Mouse (Mus musculus) adrenal gland, postnatal 10 days (tissue): ENCODE measurements at regions not wholly inside any gene's neighbourhood (a gene's known extent, or its start where the extent isn't known, plus 50 kb on each side); places are given as distances from the start of the nearest gene placed in this dataset.
A peak's percentile ranks its signal among the peaks of the same experiment; 100 is the strongest.

Experiments
- DNase-seq: peaks from one replicate; pipeline ENCODE4 v3.0.0; 2021; ENCODE audit warnings: mixed read lengths

DNA sequence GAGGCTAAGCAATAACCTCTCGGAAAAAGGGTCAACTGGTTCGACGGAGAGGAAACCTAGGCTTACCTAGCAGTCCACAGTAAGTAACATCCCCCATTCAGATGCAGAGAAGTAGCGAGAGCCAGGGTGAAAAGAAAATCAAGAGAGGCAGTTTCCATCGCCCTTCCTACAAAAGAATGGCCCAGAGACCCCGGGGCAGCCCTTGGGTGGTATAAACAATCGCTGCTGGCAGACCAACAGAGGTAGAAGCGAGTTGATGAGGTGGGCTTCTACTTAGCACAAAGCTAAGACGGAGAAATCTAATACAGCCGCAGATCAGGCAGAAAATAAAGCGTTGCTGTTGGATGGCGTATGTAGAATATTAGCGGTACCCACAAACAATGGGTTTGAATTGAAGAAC, 57.8 kb upstream of the Arl15 start:
- no peak for DNase-seq

DNA sequence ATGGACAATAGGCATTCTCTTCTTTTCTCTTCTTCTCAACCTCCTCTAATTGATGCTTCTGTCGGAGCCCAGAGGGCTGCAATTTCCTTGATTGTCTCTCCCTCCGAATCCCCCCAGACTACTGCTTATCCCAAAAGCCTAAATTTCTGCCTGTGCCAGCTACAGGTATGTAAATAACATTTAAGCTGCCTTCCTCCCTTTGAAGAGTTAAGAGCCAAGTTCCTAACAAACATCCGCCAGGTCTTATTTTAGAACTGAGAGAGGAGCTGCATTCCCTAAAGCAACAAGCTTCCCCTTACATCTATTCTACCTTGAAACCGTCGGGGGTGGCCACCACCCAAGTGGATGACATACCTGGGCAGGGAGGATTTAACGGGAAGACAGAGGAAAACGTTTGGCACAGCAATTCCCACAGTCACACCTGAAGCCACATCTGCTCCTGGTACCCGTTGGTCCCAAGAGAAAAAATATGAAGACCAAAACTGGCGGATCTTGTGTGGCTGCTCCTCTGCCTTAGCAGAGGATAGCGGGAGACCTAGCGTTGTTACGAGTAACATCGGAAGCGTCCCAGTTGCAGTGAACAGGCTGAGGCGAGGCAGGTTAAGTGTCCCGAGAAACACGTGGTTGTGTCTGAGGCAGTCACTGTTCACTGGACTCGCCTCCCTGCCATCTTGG, 58.6 kb upstream of the Arl15 start:
- DNase-seq: no peak

GRCm38 (mm10) chr13:113734134-113734794, 60.0 kb upstream of the Arl15 start:
- peak; percentile 12 for DNase-seq

GRCm38 (mm10) chr13:113733734-113734133, 60.6 kb upstream of the Arl15 start:
- no peak for DNase-seq

DNA sequence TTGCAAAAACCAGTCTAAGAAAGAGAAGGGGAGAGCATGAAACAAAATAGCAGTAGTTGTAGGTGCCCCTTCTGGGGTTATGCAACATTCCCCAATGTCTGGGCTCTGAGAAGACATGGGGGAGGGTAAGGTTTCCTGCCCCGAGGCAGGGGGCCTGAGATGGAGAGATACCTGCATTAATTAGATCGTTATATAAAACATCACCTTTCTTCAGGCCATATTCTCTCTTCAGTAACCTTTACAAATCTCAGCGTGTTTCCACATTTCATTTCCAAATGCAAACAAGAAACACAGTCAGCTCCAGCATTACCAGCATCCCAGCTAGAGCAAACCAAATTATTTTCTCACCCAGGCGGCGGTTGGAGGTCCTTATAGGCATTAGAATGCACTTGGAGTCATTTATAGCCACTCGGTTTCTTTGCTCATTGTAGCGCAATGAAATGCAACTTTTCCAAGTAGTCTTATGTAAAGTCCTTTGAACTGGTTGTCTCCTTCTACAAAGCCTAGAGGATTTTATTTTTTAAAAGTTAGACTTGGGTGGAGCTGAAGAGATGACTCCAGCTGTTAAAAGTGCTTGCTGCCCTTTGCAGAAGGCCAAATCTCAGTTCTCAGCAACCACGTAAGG, 63.4 kb upstream of the Arl15 start:
- peak; percentile 3 for DNase-seq

DNA sequence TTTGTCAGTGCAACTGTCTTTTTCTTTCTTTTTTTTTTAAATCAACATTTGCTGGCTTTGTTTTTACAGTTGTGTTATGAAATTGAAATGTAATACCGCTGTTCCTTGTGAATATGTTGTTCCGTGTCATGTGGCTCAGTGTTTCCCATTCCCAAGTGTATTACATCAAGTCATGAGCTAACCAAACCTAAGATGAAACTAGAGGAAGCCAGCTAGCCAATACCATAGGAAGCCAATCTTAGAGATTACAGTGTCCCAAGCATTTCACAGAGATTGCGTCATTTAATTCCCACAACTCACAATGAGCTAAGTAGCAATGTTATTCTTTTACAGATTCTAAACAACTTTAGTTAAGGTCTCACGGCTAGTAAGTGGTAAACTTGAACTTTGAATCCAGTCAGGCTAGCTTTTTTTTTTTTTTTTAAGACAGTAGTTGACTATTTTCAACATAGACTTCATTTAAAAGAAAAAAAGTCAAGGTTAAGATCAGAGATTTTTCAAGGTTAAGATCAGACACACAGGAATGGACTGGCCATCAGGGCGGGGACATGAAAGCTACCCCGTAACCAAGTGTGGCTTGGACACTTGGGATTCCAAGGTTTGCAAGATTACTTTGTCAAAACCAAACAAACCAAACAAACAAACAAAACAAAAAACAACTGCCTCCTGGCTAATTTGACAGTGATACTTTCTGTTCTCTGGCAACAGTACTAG, 64.1 kb upstream of the Arl15 start:
- DNase-seq: peak; percentile 29

GRCm38 (mm10) chr13:113729574-113729973, 64.7 kb upstream of the Arl15 start:
- peak; percentile 16 for DNase-seq

GRCm38 (mm10) chr13:113728111-113728510, 64.6 kb upstream of the Hspb3 start:
- peak; percentile 63 for DNase-seq

DNA sequence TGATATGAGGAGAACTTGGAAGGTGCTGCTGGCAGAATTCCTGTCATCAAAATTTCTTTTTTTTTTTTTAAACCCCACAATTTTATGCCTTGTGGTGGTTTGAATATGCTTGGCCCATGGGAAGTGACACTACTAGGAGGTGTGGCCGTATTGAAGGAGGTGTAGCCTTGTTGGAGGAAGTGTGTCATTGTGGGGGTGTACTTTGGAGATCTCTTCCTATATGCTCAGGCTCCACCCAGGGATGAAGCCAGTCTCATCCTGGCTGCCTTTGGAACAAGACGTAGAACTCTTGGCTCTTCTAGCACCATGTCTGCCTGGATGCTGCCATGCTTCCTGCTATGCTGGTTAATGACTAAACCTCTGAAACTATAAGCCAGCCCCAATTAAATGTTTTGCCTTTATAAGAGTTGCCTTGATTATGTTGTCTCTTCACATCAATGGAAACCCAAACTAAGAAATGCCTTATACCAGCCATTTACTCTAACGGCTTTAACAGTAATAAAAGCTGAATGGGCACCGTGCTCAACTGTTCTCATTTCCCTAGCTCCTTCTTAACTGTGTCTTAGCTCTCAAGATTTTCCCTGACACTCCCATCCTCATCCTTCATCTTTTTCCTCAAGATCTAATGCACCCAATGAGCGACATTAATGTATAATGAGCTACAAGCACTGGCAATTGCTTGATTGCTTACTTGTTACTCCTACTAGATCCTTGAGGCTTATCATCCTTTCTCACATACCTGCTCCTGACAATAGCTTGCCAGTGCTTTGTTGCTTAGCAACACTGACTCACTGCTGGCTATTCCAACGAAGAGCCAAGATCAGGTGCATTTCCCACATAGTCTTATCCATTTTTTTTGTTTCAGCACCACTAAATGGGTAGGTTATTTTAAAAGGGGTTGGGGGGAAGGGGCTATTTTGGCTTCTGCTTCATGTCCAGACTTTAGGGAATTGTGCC, 61.7 kb upstream of the Hspb3 start:
- no peak for DNase-seq

- no peak for DNase-seq
Measured at GRCm38 (mm10) chr13:113715231-113715630, 51.8 kb upstream of the Hspb3 start.

DNA sequence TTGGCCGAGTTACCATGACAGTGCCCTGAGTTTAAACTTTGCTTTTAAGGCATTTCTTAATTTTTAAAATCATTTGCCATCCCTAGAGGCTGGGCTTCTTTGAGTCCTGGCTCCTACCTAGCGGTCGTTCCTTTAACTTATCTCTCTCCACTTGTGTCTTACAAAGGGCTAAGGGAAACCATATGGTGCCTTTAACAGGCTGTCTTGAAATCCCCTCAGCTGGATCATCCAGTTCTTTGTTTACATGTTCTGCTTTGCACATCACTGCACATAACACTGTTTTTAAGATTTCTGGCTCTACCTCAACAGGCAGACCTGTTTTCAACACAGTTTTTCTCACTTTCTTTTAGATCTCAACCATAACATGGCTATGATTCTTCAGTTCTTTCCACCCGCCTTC, 50.4 kb upstream of the Hspb3 start:
- DNase-seq: no peak
